Mouse (Mus musculus) lung, postnatal 4 days (tissue): ENCODE measurements around the gene Syt17.

Experiments used
- DNase-seq, 2 experiments: peaks; one replicate each; pipeline ENCODE4 v3.0.0; 2021

The Syt17 gene

DNA sequence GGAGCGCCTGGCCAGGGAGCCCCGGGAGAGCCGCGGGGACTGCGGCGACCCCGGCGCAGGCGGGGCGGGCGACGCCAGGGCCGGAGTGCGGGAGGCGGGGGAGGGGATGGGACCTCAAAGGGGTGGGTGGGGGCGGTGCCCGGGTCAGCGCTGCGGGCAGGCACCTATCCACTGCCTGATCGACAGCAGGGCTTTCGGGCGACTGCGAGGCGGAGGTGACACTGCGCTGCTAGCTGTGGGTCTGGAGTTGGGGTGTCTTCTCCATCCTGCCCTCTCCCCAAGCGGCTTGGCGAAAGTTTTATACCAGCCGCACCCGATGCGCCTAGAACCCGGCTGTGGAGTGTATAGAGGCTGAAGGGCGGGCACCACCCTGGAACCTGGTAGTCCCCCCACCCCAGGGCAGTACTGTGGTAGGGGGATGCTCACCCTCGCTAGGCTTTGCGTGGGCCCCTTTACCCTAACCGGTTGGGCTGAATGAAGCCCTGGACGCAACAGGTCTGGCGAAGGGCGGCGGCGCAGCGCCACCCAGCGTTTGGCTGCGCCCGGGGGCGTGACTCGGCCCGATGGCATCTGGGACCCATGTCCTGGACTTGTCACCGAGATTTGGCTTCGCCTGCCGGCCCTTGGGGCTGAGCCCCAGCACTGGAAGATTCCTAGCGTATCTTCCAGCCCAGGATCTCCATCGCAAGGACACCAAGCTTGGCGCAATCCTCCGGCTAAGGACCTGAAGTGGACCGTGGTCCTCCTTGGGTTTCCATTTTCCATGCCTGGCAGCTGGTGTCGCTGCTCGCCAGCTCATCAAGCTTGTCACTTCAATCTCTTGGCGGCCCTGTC lies at the start of gene Syt17:
Gene Syt17 (minus strand): TSS at position 89 of the 834 bp plus-strand sequence.
- DNase-seq, result peak; percentile 81 to 87

DNA sequence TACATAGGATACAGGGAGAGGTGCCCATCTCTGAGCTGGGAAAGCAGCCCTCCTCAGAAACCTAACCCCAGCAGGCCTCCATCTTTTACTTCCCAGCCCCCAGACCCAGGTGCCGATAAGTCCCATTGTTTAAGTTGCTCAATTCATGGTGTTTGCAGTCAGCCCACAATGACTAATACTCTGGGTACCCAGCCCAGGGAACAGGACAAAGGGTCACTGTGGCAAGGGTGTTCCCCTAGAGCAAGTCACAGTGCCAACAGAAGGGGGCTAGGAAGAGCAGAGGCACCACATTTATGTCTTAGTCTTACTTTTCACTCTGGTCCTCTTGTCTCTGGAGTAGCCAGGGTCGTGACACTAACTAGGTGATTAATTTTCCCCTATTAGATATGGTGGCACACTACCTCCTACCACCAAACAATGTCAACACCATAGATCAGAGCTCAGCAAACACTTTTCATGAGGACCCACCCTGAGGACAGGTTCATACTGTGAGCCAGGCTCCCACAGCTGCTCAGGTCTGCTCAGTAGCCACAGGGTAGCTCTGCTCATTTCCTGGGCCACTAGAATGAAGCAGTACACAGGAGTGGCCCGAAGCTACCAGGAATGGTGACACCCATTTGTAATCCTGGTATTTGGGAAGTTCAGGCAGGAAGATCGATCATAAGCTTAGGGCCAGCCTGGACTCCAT lies 47.0 kb upstream of the Syt17 start:
- no peak for DNase-seq

DNA sequence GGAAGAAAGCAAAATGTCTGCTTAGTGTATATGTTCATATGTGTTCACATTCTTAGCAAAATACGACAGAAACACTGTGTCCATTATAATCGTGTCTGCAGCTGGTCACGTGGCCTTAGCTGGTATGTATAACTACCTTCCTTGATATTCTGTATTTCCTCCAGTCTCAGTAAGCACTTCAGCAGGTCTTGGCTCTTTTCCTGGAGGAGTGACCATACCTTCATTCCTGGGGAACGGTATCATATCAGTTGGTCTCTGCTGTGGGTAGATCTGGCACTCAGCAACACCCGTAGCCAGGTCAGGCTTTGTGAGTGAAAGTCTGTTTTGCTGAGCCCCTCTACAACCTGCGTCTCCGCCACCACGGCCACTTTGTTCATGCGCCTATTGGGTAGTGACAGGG lies 45.9 kb upstream of the Syt17 start:
- peak; percentile 36 to 41 for DNase-seq

DNA sequence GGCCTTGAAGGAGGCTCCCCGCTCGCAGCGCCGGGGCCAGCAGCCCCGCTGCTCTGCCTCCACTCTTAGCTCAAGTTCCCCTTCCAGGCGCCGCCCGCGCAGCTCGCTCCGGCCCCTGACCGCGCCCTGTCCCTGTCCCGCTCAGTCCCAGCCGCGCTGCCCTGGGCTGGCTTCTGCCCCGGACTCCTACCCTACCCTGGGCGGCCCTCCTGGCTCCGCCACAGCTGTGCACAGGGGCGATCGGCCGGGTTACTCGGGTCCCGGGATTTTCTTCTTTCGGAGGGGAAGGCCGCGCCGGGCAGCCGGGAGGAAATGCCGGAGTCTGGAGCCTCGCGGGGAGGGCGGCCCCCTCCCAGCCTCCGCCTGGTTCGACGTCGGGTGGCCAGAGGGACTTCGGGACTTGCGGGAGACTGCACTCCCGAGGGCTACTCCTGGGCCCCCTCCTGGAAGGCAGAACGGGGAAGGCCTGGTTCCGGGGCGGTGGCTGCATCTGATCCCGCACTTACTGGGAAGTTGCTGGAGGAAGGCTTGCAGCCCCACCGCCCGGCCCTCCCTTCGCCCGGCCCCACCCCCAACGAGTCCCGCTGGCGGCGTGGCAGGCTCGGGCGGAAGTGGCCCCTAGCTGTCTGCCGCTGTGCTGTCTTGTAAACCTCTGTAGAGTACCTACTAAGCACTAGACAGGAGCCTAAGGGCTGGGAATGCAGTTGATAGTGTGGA lies 43.6 kb upstream of the Syt17 start, which contains the start of gene Itpripl2:
Gene Itpripl2 (minus strand): TSS at position 545 of the 717 bp plus-strand sequence.
- peak; percentile 91 to 94 for DNase-seq

DNA sequence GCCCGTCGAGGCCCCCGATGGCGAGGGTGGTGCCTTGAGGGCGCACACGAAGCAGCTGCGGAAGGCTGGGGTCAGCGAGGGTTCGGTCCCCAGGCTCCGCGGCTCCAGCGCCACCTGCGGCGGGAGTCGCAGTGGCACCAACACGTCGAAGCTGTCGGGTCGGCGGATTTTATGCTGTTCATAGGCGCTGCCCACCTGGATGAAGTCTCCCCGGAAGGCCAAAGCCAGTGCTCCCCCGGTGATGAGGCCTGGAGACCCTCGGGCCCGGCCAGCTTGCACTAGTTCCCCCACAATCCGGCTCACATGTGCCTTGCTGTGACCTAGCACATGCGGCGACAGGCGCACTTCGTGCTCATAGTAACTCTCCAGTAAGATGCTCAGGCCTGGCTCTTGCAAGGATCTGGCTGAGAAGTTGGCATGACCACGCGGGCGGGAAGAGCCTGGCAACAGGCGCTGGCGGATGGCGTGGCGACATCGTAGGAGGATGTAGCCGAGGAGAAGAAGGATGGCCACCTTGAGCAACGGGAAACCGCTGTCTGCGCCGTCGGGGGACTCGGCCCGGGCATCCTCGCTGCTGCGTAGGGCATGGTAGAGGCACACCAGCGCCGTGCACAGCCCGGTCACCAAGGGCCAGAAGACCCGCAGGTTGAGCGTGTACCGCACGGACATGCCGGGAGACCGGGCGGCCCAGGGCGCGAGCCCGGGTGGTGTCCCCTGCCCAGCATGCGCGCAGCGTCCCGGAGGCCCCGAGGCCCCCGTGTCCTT lies 42.8 kb upstream of the Syt17 start:
- peak; percentile 58 to 71 for DNase-seq

DNA sequence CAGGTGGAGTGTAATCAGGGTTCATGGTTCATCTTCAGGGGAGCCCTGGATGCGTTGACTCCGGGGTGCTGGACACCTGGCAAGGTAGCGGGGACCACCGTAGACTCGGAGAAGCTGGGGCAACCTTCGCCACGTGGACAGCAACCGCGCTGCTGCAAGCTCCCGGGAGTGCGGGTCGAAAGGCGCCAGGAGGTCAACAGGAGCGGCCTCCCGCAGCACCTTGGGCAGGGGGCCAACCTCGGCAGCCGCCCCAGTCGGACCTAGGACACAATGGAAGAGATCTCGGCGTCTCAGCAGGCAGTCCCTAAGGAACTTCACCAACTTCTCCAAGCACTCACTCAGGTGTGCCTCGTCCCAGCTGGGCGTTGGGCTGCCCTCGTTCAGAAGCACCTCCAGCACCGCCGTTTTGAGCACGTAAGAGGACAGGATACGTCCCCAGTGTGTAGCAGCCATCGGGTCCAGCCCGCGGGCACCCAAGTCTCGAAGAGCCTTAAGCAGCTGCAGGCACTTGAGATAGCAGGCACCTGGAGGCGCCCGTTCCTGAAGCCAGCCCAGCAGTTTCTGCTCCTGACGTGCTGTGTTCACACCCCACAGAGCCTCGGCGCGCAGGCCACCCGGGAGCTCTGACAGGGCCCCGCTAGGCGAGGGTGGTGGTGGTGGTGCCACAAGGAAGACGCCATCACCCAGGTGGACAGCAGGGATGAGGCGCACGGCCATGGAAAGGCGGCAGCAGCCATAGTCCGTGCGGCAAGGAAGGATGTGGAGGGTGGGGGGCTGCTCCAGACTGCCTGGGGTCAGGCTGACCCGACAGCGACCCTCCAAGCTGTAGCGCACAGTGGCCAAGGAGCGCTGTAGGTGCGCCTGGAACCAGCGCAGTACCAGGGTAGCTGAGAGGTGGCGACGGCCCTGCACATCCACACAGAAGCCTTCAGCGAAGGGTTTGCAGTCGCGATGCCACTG lies 42.0 kb upstream of the Syt17 start:
- DNase-seq, result peak; percentile 29 to 52

DNA sequence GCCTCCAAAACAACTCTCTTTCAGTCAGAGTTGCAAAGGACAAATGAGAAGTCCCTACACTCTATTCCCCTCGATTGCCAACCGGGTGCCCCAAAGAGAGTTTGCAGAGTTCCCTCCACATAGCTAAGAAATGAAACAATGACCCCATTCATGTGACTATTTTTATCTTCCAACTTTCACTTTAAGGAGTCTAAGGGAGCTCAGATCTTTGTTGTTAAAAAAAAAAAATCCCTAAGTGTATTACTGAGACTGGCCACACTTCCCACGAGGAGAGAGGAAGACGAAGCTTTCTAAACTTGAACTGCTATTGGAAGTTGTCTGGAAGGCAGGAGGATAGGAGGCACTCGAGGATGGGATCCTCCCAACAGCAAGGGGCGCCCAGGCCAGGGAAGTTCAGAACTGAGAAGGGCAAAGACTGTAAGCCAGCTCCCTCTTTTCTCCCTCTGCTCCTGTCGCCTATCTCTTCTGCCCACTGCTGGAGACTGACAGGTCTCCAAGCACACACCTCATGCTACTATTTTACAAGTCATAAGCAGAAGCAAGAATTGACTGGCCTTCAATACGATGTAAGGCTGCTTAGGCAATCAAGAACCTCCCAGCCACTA lies 40.1 kb upstream of the Syt17 start:
- DNase-seq, result peak in 1 of 2 experiments; percentile 33

DNA sequence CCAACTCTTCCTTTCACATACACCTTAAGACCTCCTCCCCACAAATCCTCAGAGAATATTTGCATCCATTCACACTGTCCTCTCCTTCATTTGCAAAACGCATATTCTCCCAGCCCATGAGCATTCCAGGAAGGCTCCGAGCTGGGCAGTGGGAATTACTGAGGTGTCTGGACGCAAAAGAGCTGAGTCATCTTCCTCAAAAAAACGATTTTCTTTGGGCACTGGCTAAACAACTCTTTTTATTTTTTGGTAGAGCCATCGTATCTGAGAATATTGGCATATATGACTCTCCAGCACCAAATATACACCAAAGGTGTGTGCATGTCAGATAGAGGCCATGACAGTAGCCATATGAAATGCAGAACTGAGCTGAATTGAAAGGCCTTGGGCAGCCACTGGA lies 38.9 kb upstream of the Syt17 start:
- DNase-seq, result no peak

DNA sequence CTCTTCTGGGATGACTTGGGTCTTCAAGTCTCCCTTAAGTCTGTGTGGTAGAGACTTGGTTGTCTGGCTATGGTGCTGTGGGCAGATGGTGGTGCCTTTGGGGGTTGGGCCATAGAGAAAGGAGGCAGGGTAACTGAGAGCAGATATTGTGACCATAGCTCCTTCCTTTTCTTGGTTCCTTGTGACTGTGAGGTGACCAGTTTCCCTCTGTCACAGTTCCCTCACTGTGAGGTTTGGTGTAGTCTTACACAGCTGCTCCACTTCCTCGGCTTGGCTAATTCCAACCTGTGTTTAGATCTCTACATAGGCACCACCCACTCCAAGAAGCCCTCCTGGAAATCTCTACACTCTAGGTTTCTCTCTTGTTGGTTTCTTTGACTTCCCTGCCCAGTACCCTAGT lies 36.0 kb upstream of the Syt17 start:
- DNase-seq, result no peak

DNA sequence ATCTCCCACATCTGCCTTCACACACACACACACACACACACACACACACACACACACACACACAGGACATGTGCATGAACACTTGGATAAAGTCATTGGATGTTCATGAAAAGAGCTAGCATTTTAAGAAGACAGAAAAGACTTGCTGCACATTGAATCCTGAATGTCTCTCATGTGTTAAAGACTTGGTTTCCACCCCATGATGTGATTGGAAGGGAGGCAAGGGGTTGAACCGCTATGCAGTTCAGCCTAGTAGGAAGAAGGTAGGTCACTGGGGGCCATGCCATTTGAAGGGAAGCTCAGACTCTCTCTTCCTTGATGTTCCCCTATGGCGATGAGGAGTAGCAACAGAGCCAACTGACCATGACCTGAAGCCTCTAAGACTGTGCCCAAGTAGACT lies 34.0 kb upstream of the Syt17 start:
- no peak for DNase-seq

DNA sequence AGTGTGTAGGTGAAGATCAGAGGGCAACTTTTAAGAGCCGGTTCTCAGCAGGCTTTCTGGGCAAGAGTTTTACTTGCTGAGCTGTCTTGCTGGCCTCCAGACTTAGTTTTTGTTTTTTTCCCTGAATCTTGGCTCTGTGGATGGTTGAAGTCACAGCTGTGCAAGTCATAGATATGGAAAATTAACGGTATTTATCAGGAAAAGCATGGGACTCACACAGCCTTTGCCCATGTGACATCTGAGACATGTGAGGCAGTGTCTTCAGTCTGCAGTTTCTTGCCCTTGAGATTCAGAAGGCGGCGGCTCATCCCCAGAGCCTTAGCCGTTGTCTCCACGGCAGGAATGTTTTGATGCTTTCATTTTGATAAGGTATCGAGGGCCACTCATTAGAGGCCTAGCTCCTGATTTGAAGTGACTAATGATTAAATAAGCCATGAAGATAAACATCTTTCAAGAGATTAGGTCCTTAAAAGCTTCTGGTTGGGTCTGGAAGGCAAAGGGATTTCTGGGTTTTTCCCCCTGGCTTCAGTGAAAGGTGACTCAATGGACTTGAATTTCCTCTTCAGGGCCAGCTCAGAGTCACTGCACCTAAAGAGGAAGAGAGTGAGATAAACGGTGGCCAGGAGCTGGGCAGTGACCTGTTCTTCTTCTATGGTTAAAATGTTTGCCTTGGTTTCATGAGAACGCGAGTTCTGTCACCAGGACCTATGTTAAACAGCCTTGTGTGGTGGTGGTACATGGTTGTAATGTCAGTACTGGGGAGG lies 33.2 kb upstream of the Syt17 start:
- peak in 1 of 2 experiments; percentile 34 for DNase-seq

DNA sequence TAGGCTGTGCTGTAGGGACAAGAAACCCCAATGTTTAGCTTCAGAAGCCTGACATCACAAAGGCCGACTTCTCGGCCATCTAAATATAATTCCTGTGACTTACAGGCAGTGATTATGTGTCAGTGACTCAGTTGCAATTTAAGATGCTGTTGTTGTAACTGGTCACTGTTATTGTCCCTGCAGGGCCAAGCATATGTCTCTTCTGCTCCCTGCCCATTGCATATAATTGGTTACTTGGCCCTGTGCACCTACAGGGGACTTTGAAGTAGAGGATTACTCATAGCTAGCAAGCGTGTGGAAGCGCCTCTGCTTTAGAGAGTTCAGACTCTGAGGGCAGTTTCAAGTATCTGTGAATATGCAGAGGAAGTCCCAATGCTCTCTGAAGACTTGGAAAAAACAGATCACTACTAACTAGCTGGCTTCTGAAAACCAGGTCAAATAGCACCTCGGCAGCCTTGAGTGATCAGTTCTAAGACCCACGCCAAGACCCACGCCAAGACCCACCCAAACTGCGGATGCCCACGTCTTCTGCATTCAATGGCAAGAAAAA lies 32.2 kb upstream of the Syt17 start:
- DNase-seq, result no peak

DNA sequence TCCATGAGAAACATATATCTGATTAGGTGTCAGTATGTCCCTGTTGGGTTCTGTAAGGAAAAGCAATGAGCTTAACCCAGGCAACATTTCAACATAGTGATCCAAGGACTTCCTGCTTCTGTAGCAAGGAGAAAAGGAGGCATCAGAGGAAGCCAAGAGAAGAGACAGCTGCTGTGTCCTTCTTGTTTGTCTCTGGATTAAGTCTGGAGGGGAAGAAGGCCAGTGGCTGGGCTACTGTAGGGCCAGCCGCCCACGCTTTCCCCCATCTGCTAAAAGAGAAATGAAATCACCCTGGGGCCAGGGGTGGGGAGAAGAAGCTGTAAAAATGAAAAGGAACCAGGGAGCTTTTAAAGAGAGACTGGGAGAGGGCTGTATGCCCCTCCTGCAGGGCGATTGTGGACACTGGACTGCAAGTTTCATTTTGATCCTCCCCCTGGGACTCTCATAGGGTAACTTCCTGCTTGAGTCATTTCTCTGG lies 30.9 kb upstream of the Syt17 start:
- peak; percentile 63 to 74 for DNase-seq

DNA sequence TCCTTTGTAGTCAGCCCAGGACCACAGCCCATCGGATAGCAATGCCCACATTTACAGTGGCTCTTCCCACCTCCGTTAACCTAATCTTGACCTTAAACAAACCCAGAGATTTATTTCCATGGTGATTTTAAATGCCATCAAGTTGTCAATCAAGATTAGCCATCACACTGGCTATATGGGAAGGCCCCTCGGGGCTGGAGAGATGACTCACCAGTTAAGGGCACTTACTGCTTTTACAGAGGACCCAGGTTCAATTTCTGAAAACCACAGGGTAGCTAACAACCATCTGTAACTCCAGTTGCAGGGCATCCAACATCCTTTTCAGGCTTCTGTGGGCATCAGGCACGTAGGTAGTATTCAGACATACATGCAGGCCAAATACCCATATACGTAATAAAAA lies 28.4 kb upstream of the Syt17 start:
- no peak for DNase-seq

DNA sequence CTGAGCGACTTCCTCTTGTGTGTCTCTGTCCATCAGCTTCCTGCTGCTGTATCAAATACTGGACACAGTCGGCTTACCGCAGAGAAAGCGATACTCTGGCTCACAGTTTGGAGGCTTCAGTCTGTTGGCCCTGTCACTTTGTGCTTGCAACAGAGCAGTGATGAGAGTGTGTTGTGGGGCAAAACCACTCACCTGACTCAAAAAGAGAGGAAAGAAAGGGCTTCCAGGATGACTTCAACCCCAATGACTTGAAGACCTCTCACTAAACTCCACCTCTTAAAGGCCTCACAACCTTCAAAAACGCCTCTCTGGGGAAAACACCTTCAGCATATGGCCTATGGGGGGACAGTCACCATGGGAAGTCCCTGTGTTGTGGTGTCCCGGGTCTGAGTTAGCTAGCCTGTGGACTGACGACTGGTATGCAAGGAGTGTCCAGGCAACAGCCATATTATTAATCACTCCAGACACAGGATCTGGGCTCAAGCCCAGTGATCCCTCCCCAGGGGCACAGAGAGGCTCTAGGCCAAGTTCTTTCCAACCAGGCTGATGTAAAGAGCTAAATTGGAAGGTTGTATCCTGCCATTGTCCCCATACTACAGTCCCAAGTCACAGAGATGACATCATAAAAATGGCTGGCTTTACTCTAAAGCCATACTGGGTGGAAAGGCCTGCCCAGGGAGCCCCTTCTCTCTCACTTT lies 27.1 kb upstream of the Syt17 start:
- DNase-seq, result peak; percentile 56 to 69

DNA sequence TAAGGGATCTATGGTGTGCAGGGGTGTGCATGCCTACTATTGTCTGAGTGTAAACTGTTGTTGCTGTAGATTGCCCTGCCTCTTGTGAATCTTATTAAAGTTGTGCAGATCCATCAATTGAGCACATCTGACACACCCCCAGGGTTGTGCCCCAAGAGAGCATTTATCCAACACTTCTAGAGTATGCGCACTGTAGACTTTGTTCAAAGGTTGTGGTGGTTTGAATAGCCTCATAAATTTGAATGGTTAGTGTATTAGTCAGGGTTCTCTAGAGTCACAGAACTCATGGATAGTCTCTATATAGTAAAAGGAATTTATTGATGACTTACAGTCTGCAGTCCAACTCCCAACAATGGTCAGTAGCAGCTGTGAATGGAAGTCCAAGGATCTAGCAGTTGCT lies 24.9 kb upstream of the Syt17 start:
- no peak for DNase-seq

DNA sequence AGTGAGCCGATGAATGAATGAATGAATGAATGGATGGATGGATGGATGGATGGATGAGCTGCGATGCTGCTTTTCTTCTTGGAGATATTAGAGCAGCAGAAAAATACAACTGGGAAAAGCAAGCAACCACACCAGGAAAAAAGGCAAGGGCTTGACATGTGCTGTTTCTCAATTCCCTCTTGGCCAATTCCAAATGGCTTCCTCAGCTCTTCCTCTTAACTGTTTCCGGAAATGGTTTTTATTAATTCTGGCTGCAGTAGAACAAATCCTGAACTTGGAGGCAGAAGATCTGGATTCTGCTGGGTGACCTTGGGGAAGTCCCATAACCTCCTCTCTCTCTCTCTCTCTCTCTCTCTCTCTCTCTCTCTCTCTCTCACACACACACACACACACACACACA lies 20.0 kb upstream of the Syt17 start:
- no peak for DNase-seq

DNA sequence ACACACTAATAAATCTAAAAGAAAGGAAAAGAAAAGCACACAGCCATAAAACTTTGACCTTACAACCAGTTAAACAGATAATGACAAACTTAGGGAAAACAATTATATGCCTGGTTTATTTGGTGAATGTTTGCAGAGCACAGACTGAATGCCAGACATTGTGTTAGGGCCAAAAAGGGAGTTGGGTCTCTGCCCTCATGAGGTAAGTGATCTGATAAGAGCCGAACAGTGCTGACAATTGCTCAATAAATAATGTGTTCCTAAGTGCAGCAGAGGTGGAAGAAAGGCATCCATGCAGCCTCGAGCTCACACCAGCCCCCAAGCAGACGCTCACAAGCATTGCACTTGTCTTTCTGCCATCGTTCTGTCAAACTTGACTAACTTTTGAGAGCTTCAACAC lies 16.4 kb upstream of the Syt17 start:
- no peak for DNase-seq
